Mouse (Mus musculus): ENCODE results near the gene Akap17b. TPM values are rescaled to one million over a fixed set of nuclear protein-coding genes. Genes with fewer than 3 reads are reported as not detected.

The Akap17b gene
- polyA plus RNA-seq (2014; fragmentation: Illumina TruSeq; extraction: RNeasy Lipid Tissue Mini Kit (QIAGEN cat#74804); ENCODE audit: insufficient read depth, low read depth, low replicate concordance) = 0.91 TPM

DNA sequence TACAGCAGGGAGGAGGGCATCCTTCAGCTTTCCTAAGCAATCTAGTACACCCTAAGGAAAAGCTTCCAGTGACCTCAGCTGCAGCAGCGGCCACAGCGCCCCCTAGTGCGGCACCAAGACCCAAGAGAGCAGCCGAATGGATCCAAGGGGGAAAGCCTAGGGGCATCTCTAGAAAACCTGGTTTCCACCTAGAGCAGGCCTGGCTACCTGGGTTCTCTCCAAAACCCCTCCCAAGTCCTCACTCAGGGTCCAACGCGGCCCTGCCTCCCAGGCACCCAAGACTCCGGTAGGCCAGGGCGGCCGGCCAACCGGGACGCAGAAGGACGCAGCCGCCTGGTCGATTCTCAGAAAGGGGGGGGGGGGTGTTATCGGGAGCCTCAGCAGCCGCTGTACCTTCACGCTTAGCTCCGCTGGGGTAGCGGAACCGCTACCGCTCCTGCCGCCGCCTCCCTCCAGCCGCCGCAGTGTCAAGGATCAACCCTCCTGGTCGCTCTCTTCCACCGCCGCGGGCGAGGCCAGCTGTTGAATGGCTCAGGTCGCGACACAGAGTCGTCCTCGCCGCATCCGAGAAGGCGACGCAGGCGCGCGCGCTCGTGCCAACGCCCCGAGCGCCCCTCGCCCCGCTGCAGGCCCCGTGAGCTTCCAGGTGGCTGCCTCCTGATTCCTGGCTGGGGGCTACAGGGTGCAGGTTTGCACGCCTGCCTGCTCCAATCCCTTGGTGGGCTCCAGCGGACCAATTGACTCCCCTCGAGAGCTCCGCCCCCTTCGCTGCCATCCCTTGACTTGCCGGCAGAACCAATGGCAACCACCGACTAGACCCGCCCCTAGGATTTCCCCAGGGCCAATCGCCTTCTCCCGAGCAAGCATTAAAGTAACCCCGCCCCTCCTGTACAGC, at the start of gene Akap17b:
Akap17b (minus strand) TSS at position 739 of the 895 bp plus-strand sequence.

DNA sequence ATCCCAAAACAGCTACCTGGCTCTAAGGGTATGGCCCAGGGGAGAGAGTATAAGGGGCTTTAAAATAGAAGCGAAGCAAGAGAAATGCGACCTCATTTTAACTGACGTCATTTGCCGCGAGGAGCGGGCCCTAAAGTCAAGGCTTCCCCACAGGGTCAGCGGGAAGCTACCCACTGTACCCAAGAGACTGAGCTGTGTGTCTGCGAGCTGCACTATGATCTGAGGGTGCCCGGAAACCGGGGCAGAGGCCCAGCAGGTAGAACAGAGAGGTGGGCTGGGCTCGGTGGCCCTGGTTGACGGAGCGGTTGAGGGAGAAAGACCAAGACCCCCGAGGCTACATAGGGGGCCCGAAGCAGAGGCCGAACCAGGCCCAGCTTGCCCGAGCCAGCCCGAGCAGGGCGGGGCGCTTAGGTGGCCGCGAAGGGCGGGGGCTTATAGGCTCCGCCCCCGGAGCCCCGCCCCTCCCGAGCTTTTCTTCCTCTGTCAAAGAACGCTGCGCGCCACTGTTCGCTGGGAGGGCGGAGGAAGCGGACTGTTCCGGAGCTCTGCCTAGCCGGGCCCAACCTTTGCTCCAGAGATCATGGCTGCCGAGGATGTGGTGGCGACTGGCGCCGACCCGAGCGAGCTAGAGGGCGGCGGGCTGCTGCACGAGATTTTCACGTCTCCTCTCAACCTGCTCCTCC, 47.3 kb downstream of the Akap17b start, which contains the start of gene Pgrmc1:
Pgrmc1 (plus strand) TSS at position 500 of the 683 bp plus-strand sequence.

Other genes with a start within 250 kb of the Akap17b start
- not detected for gene Gm6268, start 244.1 kb downstream of the Akap17b start, polyA plus RNA-seq (2014; fragmentation: Illumina TruSeq; extraction: RNeasy Lipid Tissue Mini Kit (QIAGEN cat#74804); ENCODE audit: insufficient read depth, low read depth, low replicate concordance)
- 0.29 TPM for gene Gm14569, start 153.6 kb downstream of the Akap17b start, polyA plus RNA-seq (2014; fragmentation: Illumina TruSeq; extraction: RNeasy Lipid Tissue Mini Kit (QIAGEN cat#74804); ENCODE audit: insufficient read depth, low read depth, low replicate concordance)
- 231 TPM for gene Pgrmc1, start 47.2 kb downstream of the Akap17b start, polyA plus RNA-seq (2014; fragmentation: Illumina TruSeq; extraction: RNeasy Lipid Tissue Mini Kit (QIAGEN cat#74804); ENCODE audit: insufficient read depth, low read depth, low replicate concordance)
- gene Slc25a43, start 98.3 kb upstream of the Akap17b start, polyA plus RNA-seq (2014; fragmentation: Illumina TruSeq; extraction: RNeasy Lipid Tissue Mini Kit (QIAGEN cat#74804); ENCODE audit: insufficient read depth, low read depth, low replicate concordance) = 0.58 TPM
- gene Slc25a5, start 150.3 kb upstream of the Akap17b start, polyA plus RNA-seq (2014; fragmentation: Illumina TruSeq; extraction: RNeasy Lipid Tissue Mini Kit (QIAGEN cat#74804); ENCODE audit: insufficient read depth, low read depth, low replicate concordance) = 315 TPM
- gene Ube2a, start 228.5 kb upstream of the Akap17b start, polyA plus RNA-seq (2014; fragmentation: Illumina TruSeq; extraction: RNeasy Lipid Tissue Mini Kit (QIAGEN cat#74804); ENCODE audit: insufficient read depth, low read depth, low replicate concordance) = 46.0 TPM
- gene C330007P06Rik, start 228.7 kb upstream of the Akap17b start, polyA plus RNA-seq (2014; fragmentation: Illumina TruSeq; extraction: RNeasy Lipid Tissue Mini Kit (QIAGEN cat#74804); ENCODE audit: insufficient read depth, low read depth, low replicate concordance) = 23.1 TPM

All from lung, adult 10 weeks (tissue).